Mouse (Mus musculus) granulocyte monocyte progenitor cell, adult 5-6 weeks (primary cell): ENCODE results near the gene Bsdc1. TPM values are rescaled to one million over a fixed set of nuclear protein-coding genes. Genes with fewer than 3 reads are reported as not detected.
"Not testable (repeated sequence)": the region's sequence is repeated elsewhere in the genome, so short reads cannot be mapped to it uniquely, and the experiment has no call there.

ENCODE experiments used
- ATAC-seq: replicated peaks from 2 replicates; pipeline ENCODE4 v1.8.0; 2016; ENCODE audit warnings: mild to moderate bottlenecking, moderate TSS enrichment, inconsistent platforms; ENCODE audit not compliant: poor library complexity, severe bottlenecking
- total RNA-seq, 2 experiments: library from RNA; stranded (forward) in 1 of 2; stranded (reverse) in 1 of 2; fragments of 200-712, 200-1000 nt in 1 of 2; fragments of >200 nt in 1 of 2; fragmentation: Nextera tagmentation in 1 of 2; gene quantifications; 2 replicates each; pipeline ENCODE4 v1.2.3; 2014 to 2017

Bsdc1 gene
- total RNA-seq, 2 experiments from 2014 or later: 14.7 to 23.1 TPM

DNA sequence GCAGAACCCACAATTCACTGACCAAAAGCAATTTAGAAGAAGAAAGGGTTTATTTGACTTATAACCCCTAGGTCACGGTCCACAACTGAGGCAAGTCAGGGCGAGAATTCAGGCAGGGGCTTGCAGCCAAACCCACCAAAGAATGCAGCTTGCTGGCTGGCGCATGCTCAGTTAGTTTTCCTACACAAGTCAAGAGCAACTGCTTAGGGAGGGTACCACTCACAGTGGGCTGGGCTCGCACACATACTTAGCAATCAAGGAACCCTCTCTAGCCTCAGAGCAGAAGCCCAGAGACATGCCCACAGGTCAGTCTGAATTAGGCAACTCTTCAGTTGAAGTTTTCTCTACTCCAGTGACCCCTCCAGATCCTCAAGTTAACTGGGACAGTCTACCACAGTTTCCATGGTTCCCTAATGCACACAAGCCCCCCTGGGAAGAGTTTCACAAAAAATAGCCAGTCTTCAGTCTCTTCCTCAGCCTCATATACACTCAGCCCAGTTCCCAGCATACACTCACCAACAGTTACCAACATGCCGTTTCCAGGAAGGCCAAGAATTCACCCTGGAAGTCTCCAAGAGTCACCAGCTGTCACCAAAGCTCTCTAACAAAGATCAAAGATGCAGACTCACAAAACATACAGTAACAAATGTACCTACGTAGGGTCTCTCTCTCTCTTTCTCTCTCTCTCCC is 49.5 kb downstream of the Bsdc1 start:
- no peak for ATAC-seq

DNA sequence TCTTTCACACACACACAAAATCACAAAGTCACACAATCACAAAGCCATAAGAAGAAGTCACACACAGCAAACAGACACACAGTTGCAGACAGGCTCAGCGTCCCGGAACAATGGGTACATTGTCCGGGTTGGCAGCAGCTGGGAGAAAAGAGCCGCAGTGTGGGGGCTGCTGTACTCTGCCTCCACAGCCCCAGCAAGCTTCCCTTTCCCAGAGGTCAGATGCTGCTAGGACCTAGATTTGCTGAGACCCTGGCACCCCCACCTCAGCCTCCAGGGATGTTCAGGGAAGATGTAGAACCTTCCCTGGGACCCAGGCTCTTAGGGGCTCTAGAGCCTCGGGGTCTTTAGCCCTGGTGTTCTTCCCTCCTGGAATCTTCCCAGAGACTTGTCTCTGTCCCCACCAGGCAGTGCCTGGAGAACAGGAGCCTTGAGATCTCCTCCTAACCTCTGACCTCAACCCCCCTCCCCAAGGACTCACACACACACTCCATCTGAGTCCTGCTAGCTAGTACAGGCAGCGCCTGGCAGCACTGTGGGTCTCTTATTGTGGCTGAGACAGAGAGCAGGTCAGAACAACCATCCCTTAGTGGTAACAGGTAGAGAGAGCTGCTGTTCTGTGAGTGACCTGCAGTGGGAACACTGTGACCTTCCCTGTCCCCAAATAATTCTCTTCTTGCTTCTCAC is 50.2 kb downstream of the Bsdc1 start:
- no peak for ATAC-seq

DNA sequence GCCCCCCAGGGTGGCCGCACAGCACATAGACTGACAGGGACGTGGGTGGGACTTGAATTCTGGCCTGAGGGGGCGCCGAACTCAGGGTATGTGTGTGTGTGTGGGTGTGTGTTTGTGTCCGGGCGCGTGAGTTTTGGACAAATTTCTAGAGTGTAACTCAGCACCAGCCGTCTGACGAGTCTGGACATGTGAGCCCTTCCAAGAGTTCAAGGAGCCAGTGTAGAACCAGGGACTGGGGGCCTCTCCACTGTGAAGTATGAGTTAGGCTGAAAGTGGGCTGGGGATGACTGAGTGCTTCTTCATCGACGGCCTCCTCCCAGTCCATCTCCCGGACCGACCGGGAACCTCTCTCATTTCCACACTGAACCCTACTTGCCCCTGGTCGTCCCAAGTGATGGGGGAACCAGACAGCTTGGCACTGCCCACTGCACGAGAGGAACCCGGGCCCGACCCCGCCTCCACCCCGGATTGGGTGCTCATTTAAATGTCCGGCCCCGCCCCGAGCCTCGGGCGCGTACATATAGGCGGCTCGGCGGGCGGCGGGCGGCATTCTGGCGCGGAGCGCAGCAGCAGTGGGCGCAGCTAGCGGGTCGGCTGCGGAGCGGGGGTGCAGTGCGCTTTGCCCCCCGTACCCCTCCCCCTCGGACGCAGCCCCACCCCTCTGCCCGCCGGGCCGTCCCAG is 51.8 kb downstream of the Bsdc1 start, which contains the start of gene Marcksl1:
TSS of gene Marcksl1 (plus strand) at position 496 of the 682 bp plus-strand sequence.
- ATAC-seq: peak; percentile 77

DNA sequence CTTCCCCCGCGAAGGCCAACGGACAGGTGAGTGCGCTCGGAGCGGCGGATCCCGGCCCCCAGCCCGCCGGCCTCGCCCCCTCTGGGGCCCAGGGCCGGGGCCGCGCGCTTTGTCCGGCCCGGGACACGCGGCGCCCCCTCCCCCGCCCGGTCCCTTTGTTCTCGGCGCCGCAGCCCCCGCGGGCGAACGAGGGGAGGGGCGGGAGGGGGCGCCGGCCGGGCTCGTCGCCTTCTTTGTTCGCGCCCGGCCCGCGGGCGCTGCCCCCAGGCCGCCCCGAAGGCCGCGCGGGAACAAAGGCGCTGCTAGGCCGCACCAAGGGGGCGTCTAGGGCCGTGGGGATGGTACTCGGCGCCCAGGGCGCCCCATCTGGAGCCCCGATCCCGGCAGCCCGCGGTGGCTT is 52.5 kb downstream of the Bsdc1 start:
- ATAC-seq: no peak

- peak; percentile 41 for ATAC-seq
These were observed 53.0 kb downstream of the Bsdc1 start for GRCm38 (mm10) chr4:129514300-129514898.

GRCm38 (mm10) chr4:129516925-129517324 is 55.5 kb downstream of the Bsdc1 start:
- no peak for ATAC-seq

DNA sequence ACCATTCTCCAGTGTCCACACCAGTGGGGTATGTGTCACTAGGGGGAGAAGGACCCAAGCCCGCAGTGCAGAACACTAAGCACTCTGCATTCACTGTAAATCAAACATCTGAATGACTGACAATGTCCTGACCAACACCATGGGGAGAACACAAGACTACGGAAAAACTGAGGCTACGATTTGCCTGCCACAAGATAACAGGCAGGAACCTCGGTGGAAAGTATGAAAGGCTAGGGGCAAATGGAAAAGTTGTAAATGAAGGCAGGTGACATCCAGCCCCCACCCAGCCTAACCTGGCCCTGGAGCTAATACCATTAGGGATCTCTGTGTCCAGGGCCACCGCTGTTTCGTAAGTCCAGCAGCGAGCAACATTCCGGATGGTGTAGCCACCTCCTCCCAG is 57.1 kb downstream of the Bsdc1 start:
- ATAC-seq: no peak

GRCm38 (mm10) chr4:129525338-129525737 is 64.0 kb downstream of the Bsdc1 start:
- no peak for ATAC-seq

- no peak for ATAC-seq
These were observed 64.5 kb downstream of the Bsdc1 start for GRCm38 (mm10) chr4:129525889-129526288.

DNA sequence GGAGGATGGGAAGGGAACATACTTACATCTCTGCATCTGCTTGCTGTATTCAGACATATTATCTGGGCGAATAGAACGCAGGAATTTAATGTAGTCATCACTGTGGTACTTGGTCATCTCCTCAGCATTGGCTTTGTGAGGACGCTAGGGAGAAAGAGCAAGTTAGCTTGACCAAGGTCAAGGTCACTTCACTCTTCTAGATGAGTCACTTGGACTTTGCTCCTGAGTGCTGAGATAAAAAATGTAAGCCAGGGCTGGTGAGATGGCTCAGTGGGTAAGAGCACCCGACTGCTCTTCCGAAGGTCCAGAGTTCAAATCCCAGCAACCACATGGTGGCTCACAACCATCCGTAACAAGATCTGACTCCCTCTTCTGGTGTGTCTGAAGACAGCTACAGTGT is 67.5 kb downstream of the Bsdc1 start:
- not testable (repeated sequence) for ATAC-seq

Other genes starting within 250 kb of the Bsdc1 start
- 0.32 and 0.88 TPM in 2 replicates for gene C77080, start 200.2 kb upstream of the Bsdc1 start, total RNA-seq (2014; fragmentation: Nextera tagmentation)
- 0.05 TPM in 1 of 2 replicates, not detected in the other for gene C77080, start 200.2 kb upstream of the Bsdc1 start, total RNA-seq (2017)
- gene Sync, start 174.0 kb upstream of the Bsdc1 start, total RNA-seq (2014; fragmentation: Nextera tagmentation): not detected in 2 replicates
- gene Sync, start 174.0 kb upstream of the Bsdc1 start, total RNA-seq (2017): not detected in 2 replicates
- gene Rbbp4, start 126.2 kb upstream of the Bsdc1 start, total RNA-seq (2014; fragmentation: Nextera tagmentation): 160 and 220 TPM in 2 replicates
- 133 and 136 TPM in 2 replicates for gene Rbbp4, start 126.2 kb upstream of the Bsdc1 start, total RNA-seq (2017)
- 87.7 and 90.3 TPM in 2 replicates for gene Zbtb8os, start 125.9 kb upstream of the Bsdc1 start, total RNA-seq (2014; fragmentation: Nextera tagmentation)
- gene Zbtb8os, start 125.9 kb upstream of the Bsdc1 start, total RNA-seq (2017): 67.3 and 124 TPM in 2 replicates
- 0.30 and 5.4 TPM in 2 replicates for gene Zbtb8a, start 83.5 kb upstream of the Bsdc1 start, total RNA-seq (2014; fragmentation: Nextera tagmentation)
- gene Zbtb8a, start 83.5 kb upstream of the Bsdc1 start, total RNA-seq (2017): 6.9 and 7.6 TPM in 2 replicates
- not detected in 2 replicates for gene Zbtb8b, start 20.7 kb upstream of the Bsdc1 start, total RNA-seq (2014; fragmentation: Nextera tagmentation)
- not detected in 2 replicates for gene Zbtb8b, start 20.7 kb upstream of the Bsdc1 start, total RNA-seq (2017)
- not detected in 2 replicates for gene Tssk3, start 29.4 kb downstream of the Bsdc1 start, total RNA-seq (2014; fragmentation: Nextera tagmentation)
- gene Tssk3, start 29.4 kb downstream of the Bsdc1 start, total RNA-seq (2017): not detected in 2 replicates
- gene Fam229a, start 29.6 kb downstream of the Bsdc1 start, total RNA-seq (2014; fragmentation: Nextera tagmentation): not detected in 2 replicates
- not detected in 2 replicates for gene Fam229a, start 29.6 kb downstream of the Bsdc1 start, total RNA-seq (2017)
- gene Marcksl1, start 52.0 kb downstream of the Bsdc1 start, total RNA-seq (2014; fragmentation: Nextera tagmentation): 27.6 and 45.5 TPM in 2 replicates
- gene Marcksl1, start 52.0 kb downstream of the Bsdc1 start, total RNA-seq (2017): 28.4 and 29.9 TPM in 2 replicates
- 109 and 142 TPM in 2 replicates for gene Hdac1, start 81.1 kb downstream of the Bsdc1 start, total RNA-seq (2014; fragmentation: Nextera tagmentation)
- gene Hdac1, start 81.1 kb downstream of the Bsdc1 start, total RNA-seq (2017): 62.6 and 74.9 TPM in 2 replicates
- gene Lck, start 112.1 kb downstream of the Bsdc1 start, total RNA-seq (2014; fragmentation: Nextera tagmentation): 0.15 and 5.8 TPM in 2 replicates
- 2.5 and 4.8 TPM in 2 replicates for gene Lck, start 112.1 kb downstream of the Bsdc1 start, total RNA-seq (2017)
- not detected in 2 replicates for gene Fam167b, start 117.0 kb downstream of the Bsdc1 start, total RNA-seq (2014; fragmentation: Nextera tagmentation)
- gene Fam167b, start 117.0 kb downstream of the Bsdc1 start, total RNA-seq (2017): not detected in 2 replicates
- 335 and 353 TPM in 2 replicates for gene Eif3i, start 139.1 kb downstream of the Bsdc1 start, total RNA-seq (2014; fragmentation: Nextera tagmentation)
- gene Eif3i, start 139.1 kb downstream of the Bsdc1 start, total RNA-seq (2017): 257 and 296 TPM in 2 replicates
- 68.9 and 102 TPM in 2 replicates for gene Tmem234, start 139.1 kb downstream of the Bsdc1 start, total RNA-seq (2014; fragmentation: Nextera tagmentation)
- gene Tmem234, start 139.1 kb downstream of the Bsdc1 start, total RNA-seq (2017): 73.9 and 74.9 TPM in 2 replicates
- 1.1 and 4.0 TPM in 2 replicates for gene Dcdc2b, start 152.7 kb downstream of the Bsdc1 start, total RNA-seq (2014; fragmentation: Nextera tagmentation)
- not detected in 2 replicates for gene Dcdc2b, start 152.7 kb downstream of the Bsdc1 start, total RNA-seq (2017)
- gene Iqcc, start 157.5 kb downstream of the Bsdc1 start, total RNA-seq (2014; fragmentation: Nextera tagmentation): 22.0 and 26.0 TPM in 2 replicates
- 15.0 and 15.7 TPM in 2 replicates for gene Iqcc, start 157.5 kb downstream of the Bsdc1 start, total RNA-seq (2017)
- gene Ccdc28b, start 162.4 kb downstream of the Bsdc1 start, total RNA-seq (2014; fragmentation: Nextera tagmentation): 44.7 and 57.5 TPM in 2 replicates
- 53.4 and 65.8 TPM in 2 replicates for gene Ccdc28b, start 162.4 kb downstream of the Bsdc1 start, total RNA-seq (2017)
- gene Txlna, start 179.5 kb downstream of the Bsdc1 start, total RNA-seq (2014; fragmentation: Nextera tagmentation): 40.9 and 50.2 TPM in 2 replicates
- gene Txlna, start 179.5 kb downstream of the Bsdc1 start, total RNA-seq (2017): 106 and 107 TPM in 2 replicates
- 41.0 and 61.4 TPM in 2 replicates for gene Kpna6, start 211.2 kb downstream of the Bsdc1 start, total RNA-seq (2014; fragmentation: Nextera tagmentation)
- gene Kpna6, start 211.2 kb downstream of the Bsdc1 start, total RNA-seq (2017): 20.4 and 26.4 TPM in 2 replicates
- gene Tmem39b, start 235.3 kb downstream of the Bsdc1 start, total RNA-seq (2014; fragmentation: Nextera tagmentation): 15.8 and 44.1 TPM in 2 replicates
- 6.2 and 12.2 TPM in 2 replicates for gene Tmem39b, start 235.3 kb downstream of the Bsdc1 start, total RNA-seq (2017)